Mouse (Mus musculus) bone marrow macrophage, adult 2 months (primary cell): ENCODE data around the gene Arhgap44.

Experiments
- CTCF ChIP-seq: IDR thresholded peaks from 2 replicates; pipeline ENCODE4 v1.5.1; 2012; ENCODE audit warnings: low read depth, mild to moderate bottlenecking, low read length, moderate library complexity
- POLR2A ChIP-seq: IDR thresholded peaks from 2 replicates; pipeline ENCODE4 v1.6.1; 2012; ENCODE audit warnings: mild to moderate bottlenecking, low read depth, low read length, borderline replicate concordance

DNA sequence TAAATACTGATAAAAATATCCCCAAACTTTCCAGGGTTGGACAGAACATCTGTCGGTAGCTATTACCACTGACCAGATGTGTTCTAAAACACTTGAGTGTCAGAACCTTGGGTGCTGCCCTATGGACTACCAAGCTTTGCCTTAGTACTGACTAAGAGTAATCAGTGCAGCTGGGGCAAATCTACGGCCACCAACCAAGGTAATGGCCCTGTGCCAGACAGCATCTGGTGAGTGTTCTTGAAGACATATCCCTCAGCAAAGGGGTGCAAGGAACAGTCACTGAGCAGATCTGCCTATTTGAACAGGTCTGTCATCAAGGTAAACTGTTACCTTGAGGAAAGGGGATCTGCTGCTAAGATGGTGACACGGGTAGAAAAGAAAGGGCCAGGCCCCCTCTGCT is 157.9 kb downstream of the Arhgap44 start:
- TF ChIP-seq CTCF (no peak), POLR2A (no peak)
